Mouse (Mus musculus) kidney, postnatal 14 days (tissue): Measurements from ENCODE around the gene Mrpl52.

Experiments
- DNase-seq: peaks from one replicate; pipeline ENCODE4 v3.0.0; 2022; ENCODE audit warnings: mixed read lengths

Gene Mrpl52

GRCm38 (mm10) chr14:54412000-54412576 lies 14.6 kb upstream of the Mrpl52 start:
- no peak for DNase-seq

DNA sequence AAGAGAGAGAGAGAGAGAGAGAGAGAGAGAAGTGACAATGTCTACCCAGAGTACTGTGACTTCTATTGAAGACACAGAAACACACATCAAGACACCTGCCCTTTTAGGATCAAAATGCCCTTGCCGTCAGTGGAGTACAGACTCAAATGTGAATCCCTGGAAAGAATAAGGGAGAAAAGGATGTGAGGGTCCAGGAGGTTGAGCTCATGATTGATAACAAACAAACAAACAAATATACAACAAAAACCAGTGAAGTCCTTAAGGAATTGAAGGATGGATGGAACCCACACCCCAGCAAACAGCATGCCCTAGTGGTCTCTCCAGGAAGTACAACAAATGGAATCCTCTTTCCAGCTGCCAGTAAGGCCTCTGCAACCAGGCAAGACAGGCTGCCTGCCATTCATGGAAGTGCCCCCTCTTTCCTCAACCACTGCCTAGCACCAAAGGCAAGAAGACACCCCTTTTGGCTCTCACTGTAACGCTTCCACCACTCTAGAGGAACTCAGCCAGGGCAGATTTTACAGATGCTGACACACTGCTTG lies 14.0 kb upstream of the Mrpl52 start:
- DNase-seq, result peak; percentile 79

- peak; percentile 78 for DNase-seq
These were observed 12.6 kb upstream of the Mrpl52 start for GRCm38 (mm10) chr14:54413877-54414700.

DNA sequence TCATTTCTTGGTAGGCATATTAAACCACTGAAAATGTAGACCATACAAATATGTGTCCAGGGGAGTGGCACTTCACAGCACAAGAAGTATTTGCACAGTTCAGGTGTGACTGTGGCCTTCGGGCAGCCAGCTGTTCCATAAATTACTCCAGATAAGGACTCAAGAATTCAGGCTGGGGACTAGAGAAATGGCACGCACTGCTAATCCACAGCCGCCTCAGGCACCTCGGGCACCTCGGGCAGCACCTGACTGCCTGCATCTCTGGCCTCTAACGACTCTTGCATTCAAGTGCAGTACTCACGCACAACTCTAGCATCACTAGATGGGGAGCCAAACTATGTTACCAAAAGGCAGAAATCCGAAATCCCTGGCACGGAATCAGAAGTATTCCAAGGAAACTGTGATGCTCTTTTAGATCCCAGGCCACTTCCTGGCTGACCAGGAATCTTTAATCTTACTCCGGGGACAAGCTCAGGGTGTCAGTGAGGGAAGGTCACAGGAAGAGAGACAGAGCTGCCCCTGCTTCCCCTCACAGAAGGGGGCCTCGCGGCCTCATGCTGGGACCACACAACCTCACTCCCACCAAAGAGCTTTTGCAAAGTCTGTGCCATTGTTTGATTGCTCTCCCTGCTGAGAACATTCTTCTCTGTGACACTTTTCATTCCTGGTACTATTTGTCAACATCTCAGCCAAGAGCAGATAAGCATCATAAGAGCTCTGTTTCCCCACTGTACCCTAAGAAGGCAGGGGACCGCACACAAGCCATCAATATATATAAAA lies 11.3 kb upstream of the Mrpl52 start:
- DNase-seq, result no peak

DNA sequence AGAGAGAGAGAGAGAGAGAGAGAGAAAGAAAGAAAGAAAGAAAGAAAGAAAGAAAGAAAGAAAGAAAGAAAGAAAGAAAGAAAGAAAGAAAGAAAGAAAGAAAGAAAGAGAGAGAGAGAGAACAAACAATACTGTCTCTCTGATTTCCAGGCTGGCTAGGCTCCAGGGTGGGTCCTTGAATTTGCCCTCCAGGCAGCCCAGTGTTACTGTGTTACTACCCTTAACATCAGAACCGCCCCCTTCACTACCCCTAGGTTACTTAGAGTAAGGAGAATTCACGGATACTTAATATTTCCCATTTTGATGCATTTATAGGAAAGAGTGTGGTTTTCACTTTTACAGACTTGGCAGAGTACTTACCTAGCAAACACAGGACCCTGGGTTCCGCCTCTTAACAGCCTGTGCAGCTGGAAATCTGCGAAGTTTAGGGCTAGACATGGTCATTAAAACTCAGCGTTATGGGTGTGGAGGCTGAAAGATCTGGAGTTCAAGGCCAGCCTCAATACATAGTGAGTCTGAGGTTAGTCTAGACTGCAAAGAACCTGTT lies 10.4 kb upstream of the Mrpl52 start:
- peak; percentile 44 for DNase-seq

DNA sequence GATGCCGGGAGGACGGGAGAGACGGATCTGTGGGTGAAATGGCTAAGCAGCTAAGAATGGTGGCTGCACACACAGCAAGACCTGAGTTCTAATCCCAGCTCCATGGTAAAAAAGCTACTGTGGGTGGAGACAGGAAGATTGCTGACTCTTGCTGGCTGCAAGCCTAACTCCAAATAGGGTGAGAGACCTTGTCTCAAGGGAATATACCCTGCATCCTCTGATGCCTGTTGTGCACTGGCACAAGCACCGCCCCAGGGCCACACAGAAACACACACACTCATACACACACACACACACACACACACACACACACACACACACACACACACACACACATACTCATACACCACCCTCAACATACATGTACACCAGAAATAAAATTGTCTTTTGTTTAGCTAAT lies 9.9 kb upstream of the Mrpl52 start:
- DNase-seq, result no peak

- DNase-seq, result peak; percentile 65
These were observed 9.1 kb upstream of the Mrpl52 start, which contains the start of gene Slc7a7 for GRCm38 (mm10) chr14:54417623-54418081. TSS of gene Slc7a7 (minus strand) at chr14:54417780.

DNA sequence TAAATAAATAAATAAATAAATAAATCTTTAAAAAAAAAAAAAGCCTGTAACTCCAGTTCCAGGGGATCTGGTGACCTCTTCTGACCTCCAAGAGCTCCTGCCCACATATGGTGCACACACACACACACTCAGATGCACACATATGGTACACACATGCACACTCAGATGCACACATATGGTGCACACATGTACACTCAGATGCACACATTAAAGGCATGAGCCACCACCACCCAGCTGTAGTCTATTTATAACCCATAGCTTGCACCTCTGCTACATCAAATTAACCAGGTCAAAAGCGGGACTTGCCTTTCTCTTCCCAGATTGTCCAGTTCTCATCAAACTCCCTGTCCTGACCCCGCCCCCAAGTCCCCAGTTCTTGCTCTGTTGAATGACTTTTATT lies 5.7 kb upstream of the Mrpl52 start:
- no peak for DNase-seq

DNA sequence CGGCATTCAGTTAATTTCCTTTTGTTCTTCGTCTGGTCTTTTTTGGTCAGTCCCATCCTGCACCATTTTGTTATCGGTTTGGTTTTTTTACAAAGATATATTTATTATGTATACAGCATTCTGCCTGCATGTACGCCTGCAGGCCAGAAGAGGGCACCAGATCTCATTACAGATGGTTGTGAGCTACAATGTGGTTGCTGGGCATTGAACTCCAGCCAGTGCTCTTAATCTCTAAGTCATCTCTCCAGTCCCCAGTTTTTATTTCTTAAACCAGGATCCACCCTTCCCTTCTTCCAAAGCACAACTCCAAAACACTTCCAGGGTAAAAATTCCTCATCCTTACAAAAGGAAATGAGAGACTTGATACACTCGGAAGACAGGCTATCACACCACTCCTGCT lies 3.3 kb upstream of the Mrpl52 start:
- DNase-seq, result no peak

DNA sequence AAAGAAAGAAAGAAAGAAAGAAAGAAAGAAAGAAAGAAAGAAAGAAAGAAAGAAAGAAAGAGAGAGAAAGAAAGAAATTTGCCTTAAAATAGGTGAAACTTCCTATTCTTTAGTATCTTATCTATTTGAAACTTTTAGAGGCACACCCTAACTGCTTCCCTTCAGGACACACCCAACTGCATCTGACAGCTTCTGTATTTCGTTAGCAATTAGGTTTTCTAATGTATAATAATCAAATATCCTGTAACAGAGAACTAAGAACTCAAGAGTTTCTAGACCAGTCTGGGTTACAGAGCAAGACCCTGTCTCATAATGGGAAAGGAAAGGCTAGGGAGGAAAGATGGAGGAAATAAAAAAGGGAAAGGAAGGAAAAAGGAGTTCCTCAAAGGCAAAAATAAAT lies 2.1 kb upstream of the Mrpl52 start:
- DNase-seq, result no peak

DNA sequence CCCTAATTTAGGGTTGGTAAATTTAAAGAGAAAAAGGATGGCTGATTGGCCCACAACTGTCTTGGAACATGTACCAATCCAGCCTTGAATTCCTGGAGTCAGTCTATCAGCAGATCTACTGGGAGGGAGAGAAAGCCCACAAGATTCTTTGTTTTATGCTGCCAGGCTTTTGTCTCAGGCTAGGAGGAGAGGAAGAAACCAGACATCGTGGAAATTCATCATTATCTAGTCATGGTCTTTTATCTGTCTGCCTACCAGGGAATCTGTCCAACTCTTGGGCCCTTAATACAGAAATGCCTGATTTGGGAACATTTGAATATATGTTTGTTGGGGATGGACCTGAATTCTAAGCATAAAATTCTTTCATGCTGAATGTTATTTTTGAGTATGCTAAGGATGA lies 1.2 kb upstream of the Mrpl52 start:
- DNase-seq, result no peak

- DNase-seq, result no peak
These were observed 563 bp upstream of the Mrpl52 start for GRCm38 (mm10) chr14:54426003-54426688.

GRCm38 (mm10) chr14:54427696-54428095 lies 987 bp downstream of the Mrpl52 start:
- DNase-seq, result no peak

GRCm38 (mm10) chr14:54428421-54428820 lies 1.7 kb downstream of the Mrpl52 start:
- DNase-seq, result no peak

DNA sequence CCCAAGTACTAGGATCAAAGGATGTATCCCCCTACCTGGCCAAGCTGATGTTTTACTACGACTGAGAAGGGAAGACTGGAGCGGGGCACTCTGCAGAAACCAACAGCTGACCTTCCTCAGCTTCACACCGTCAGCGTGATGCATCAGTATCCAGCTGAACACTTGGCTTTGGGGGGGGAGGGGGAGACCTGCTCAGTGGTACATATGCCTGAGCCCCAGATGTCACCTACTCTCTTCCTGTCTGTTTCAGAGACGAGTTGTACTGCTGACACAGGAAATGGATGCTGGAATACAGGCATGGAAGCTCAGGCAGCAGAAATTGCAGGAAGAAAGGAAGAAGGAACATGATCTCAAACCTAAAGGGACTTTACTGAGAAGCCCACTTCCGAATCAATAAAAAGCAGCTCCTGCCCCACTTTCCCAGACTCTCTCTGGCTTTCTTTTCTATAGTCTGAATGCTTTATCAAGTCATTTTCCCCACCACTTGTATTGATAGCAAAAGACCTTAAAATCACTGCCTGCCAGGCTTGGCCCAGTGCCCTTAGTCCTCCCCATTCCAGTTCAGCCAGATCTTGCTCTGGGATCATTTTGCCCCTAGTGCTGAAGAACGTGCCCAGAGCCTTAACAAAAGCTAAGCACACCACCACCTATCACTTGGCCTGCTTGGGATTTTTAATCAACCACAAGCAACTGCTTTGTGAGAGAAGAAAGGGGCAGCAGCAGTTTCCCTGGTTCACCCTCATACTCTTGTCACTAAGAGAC lies 2.8 kb downstream of the Mrpl52 start:
- DNase-seq, result no peak

- DNase-seq, result no peak
These were observed 3.9 kb downstream of the Mrpl52 start for GRCm38 (mm10) chr14:54430406-54431145.

GRCm38 (mm10) chr14:54431334-54432077 lies 4.8 kb downstream of the Mrpl52 start, which contains the start of gene Mmp14:
TSS of gene Mmp14 (plus strand) at chr14:54431612.
- peak; percentile 81 for DNase-seq

DNA sequence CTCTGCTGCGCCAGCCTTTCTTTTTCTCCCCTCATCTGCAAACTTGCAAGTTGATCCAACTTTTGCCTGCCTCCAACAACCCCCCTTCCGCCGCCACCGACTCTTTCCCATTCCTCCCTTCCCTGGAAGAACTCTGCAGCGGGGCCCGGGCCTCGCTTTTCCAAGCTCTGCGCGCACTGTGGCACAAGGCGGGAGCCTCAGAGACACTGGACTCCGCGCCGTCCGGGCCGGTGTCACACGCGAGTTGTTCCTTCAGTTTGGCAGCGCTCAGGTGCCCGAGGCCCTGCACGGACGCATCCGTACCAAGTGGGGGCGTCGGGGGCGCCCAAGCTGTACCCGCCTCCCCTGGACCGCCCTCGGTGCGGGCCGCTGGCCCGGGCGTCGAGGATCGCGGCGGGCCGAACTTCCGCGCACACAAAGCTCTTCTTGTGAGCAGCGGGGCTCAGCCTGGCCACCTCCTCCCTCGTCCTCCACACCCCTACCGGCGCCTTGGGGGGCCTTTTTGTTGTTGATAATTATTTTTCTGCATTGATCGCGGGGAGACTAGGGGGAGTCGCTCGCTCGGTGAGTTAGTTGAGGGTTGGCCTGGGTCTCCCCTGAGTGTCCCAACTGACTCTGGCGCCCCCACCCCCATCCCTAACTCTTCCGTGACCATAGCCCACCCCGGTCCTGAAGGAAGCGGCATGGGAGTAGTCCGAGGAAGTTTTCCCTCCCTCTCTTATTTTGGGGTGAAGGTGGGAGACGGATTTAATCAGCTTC lies 5.5 kb downstream of the Mrpl52 start:
- DNase-seq, result peak; percentile 70
